Mouse (Mus musculus) limb, embryonic 12.5 days (tissue): ENCODE results near the gene Slc25a43. TPM values are rescaled to one million over a fixed set of nuclear protein-coding genes. Genes with fewer than 3 reads are reported as not detected.

Experiments
- polyA plus RNA-seq: library from polyadenylated mRNA; unstranded; fragments of >200 nt; fragmentation: Nextera tagmentation; extraction: Ambion mirVana; gene quantifications from 2 replicates; pipeline ENCODE4 v1.2.1, GENCODE M21; 2016

Gene Slc25a43
- polyA plus RNA-seq, 1 experiment from 2014 or later, result 1.1 TPM

Other genes starting within 250 kb of the Slc25a43 start
- 326 and 341 TPM in 2 replicates for gene Pgrmc1, start 145.5 kb upstream of the Slc25a43 start, polyA plus RNA-seq
- gene Akap17b, start 98.3 kb upstream of the Slc25a43 start, polyA plus RNA-seq, result 2.8 and 2.9 TPM in 2 replicates
- 417 and 433 TPM in 2 replicates for gene Slc25a5, start 52.0 kb downstream of the Slc25a43 start, polyA plus RNA-seq
- gene Ube2a, start 130.2 kb downstream of the Slc25a43 start, polyA plus RNA-seq, result 123 and 124 TPM in 2 replicates
- gene C330007P06Rik, start 130.5 kb downstream of the Slc25a43 start, polyA plus RNA-seq, result 32.9 and 33.2 TPM in 2 replicates
- gene Nkrf, start 159.2 kb downstream of the Slc25a43 start, polyA plus RNA-seq, result 1.2 and 1.4 TPM in 2 replicates
- gene Sept6, start 248.1 kb downstream of the Slc25a43 start, polyA plus RNA-seq, result 82.7 and 83.5 TPM in 2 replicates